8 mouse cellular contexts compared by ENCODE assay signal in the genomic region with DNA sequence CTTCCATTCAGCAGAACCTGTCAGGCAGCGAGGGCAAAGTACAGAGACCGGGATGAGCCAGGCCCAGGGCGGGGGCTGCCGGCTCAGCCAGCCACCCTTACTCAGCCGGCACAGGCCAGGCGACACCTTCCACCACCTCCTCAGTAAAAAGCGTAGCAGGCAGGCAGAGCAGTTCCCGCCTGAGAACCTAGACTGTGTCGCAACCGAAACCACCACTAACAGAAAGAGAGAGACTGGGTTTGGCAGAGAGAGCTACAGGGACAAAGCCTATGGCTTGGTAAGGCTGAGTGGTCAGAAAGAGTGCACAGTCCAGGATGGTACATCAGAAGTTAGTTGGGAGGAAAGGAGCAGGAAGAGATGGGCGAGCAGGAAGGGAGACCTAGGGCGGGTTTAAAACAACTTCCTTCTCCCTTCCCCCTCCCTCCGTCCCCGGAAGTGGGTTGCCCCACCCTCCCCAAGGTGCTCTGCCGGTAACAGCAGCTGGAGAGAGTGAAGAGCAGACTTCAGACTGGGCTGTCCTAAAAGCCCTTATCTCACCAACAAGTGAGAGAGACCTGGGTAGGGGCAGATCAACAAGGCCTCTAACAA. TPM values are rescaled to one million over a fixed set of nuclear protein-coding genes. Genes with fewer than 3 reads are reported as not detected.
A peak's percentile ranks its signal among the peaks of the same experiment; 100 is the strongest.
DNase-seq lines count a peak whose midpoint lies in the region; ATAC-seq lines count a peak whose summit lies in the region.

No protein-coding gene starts in this region.

- no peaks in the 10 kb centered on the region for H3K27me3 ChIP-seq in lung, embryonic 16.5 days (ENCODE audit: control insufficient read depth, insufficient read depth, low read depth, low read length)

- DNase-seq in adrenal gland, adult 2 months = peak; percentile 48
- no peak for DNase-seq in adrenal gland, adult (ENCODE audit: inconsistent age in 2 of 2, low spot score in 1 of 2)
- peak; percentile 78 for DNase-seq in ZHBTc4 (ENCODE audit: low read depth, low spot score)
- DNase-seq in kidney, adult 18-20 months = peak; percentile 78
- peak; percentile 79 to 84 for DNase-seq in thymus, adult 18-20 months
- DNase-seq in ovary, postnatal 14 days (ENCODE audit: low spot score) = no peak
- no peak for DNase-seq in adipocyte (ENCODE audit: low spot score)

- H3K9ac ChIP-seq in lung, embryonic 16.5 days (ENCODE audit: low read length) = peak overlapping the region; percentile 43

- H3K4me2 ChIP-seq in lung, embryonic 16.5 days (ENCODE audit: low read depth, low read length) = peak overlapping the region; percentile 45

- H3K4me3 ChIP-seq in lung, embryonic 16.5 days (ENCODE audit: low read length) = peak overlapping the region; percentile 32

- 41% methylated on average over 15 of the region's 15 CpGs for WGBS in lung, embryonic 16.5 days

- H3K4me1 ChIP-seq in lung, embryonic 16.5 days (replicated peaks; ENCODE audit: control insufficient read depth, insufficient read depth, low read length) = peaks cover 36% of the 10 kb centered on the region

- no peaks in the 10 kb centered on the region for H3K36me3 ChIP-seq in lung, embryonic 16.5 days (ENCODE audit: control insufficient read depth, insufficient read depth, low read length)

- H3K27ac ChIP-seq in lung, embryonic 16.5 days (ENCODE audit: low read length) = peak overlapping the region; percentile 86

- peak; percentile 74 for ATAC-seq in lung, embryonic 16.5 days (ENCODE audit: low read depth)

- H3K9me3 ChIP-seq in lung, embryonic 16.5 days (ENCODE audit: control insufficient read depth, low read length) = no peaks in the 10 kb centered on the region

RNA-seq across cellular contexts. Expression of a gene that starts 28.0 kb away (rescaled TPM):
- 1 to 10 TPM; 1.9 to 6.3 TPM for total RNA-seq in adrenal gland, adult 2 months (2021)
- polyA plus RNA-seq in adrenal gland, adult 2 months (2012; rRNA removed) = 4.7 and 7.4 TPM in 2 replicates
- polyA plus RNA-seq in lung, embryonic 16.5 days (2015; fragmentation: Nextera tagmentation; extraction: Ambion mirVana) = 5.9 and 8.5 TPM in 2 replicates

RNA-seq across cellular contexts. Expression of a gene that starts 46.5 kb away (rescaled TPM):
- 10 to 100 TPM; 70.2 to 71.5 TPM for total RNA-seq in adrenal gland, adult 2 months (2021)
- 104 and 124 TPM in 2 replicates for polyA plus RNA-seq in adrenal gland, adult 2 months (2012; rRNA removed)
- 33.4 and 35.0 TPM in 2 replicates for polyA plus RNA-seq in lung, embryonic 16.5 days (2015; fragmentation: Nextera tagmentation; extraction: Ambion mirVana)

RNA-seq across cellular contexts. Expression of a gene that starts 54.2 kb away (rescaled TPM):
- total RNA-seq in adrenal gland, adult 2 months (2021) = 10 to 100 TPM; 18.5 to 19.9 TPM
- polyA plus RNA-seq in adrenal gland, adult 2 months (2012; rRNA removed) = 18.0 and 19.9 TPM in 2 replicates
- polyA plus RNA-seq in lung, embryonic 16.5 days (2015; fragmentation: Nextera tagmentation; extraction: Ambion mirVana) = 54.3 and 56.1 TPM in 2 replicates

Comparison
In these comparisons a context has a peak if more than half of its experiments do, and no peak if none do; other contexts are left out.
1. DNase-seq: peak in adrenal gland, adult 2 months (single experiment), ZHBTc4 (single experiment), kidney, adult 18-20 months (single experiment) and thymus, adult 18-20 months (2 of 2); none in adrenal gland, adult (0 of 2), ovary, postnatal 14 days (single experiment) and adipocyte (single experiment).